Mouse (Mus musculus) liver, postnatal 0 days (tissue): ENCODE results near the gene Nsmce1. TPM values are rescaled to one million over a fixed set of nuclear protein-coding genes. Genes with fewer than 3 reads are reported as not detected.

Source experiments
- ATAC-seq: fragments of 200-750 bp; cut with Nextera tagmentation; 2 replicates; pipeline ENCODE4 v1.8.0; 2017; ENCODE audit warnings: mild to moderate bottlenecking, moderate library complexity
- DNase-seq: peaks from one replicate; pipeline ENCODE4 v3.0.0-alpha.2; 2016
- H3K27ac ChIP-seq: fragments of 300-500 bp; sonication (generic); 2 replicates; pipeline ENCODE4 v1.5.1; 2014; ENCODE audit warnings: antibody characterized with exemption, moderate library complexity, mild to moderate bottlenecking, low read depth
- H3K27me3 ChIP-seq: fragments of 300-500 bp; sonication (generic); 2 replicates; pipeline ENCODE4 v1.6.1; 2014; ENCODE audit warnings: low read length, control low read depth, mixed read lengths; ENCODE audit not compliant: insufficient read depth
- H3K36me3 ChIP-seq: fragments of 300-500 bp; sonication (generic); replicated peaks from 2 replicates; pipeline ENCODE4 v1.6.1; 2014; ENCODE audit warnings: mild to moderate bottlenecking, control low read depth, low read length, moderate library complexity, mixed read lengths; ENCODE audit not compliant: insufficient read depth
- H3K4me1 ChIP-seq: fragments of 300-500 bp; sonication (generic); 2 replicates; pipeline ENCODE4 v1.6.1; 2014; ENCODE audit warnings: antibody characterized with exemption, mild to moderate bottlenecking, control low read depth; ENCODE audit not compliant: insufficient read depth
- H3K4me2 ChIP-seq: fragments of 300-500 bp; sonication (generic); 2 replicates; pipeline ENCODE4 v1.6.1; 2014; ENCODE audit warnings: low read depth, mild to moderate bottlenecking, low read length, moderate library complexity, mixed read lengths
- H3K4me3 ChIP-seq: fragments of 300-500 bp; sonication (generic); 2 replicates; pipeline ENCODE4 v1.5.1; 2014; ENCODE audit warnings: low read depth, low read length
- H3K9ac ChIP-seq: fragments of 300-500 bp; sonication (generic); replicated peaks from 2 replicates; pipeline ENCODE4 v1.6.1; 2014; ENCODE audit warnings: mild to moderate bottlenecking, moderate library complexity
- H3K9me3 ChIP-seq: fragments of 300-500 bp; sonication (generic); 2 replicates; pipeline ENCODE4 v1.6.1; 2016; ENCODE audit warnings: mild to moderate bottlenecking, control low read depth, low read length, mixed read lengths
- CTCF ChIP-seq: sonication (generic); IDR thresholded peaks from 2 replicates; pipeline ENCODE4 v1.5.1; 2016; ENCODE audit warnings: antibody characterized with exemption, low read depth
- EP300 ChIP-seq: IDR thresholded peaks from 2 replicates; pipeline ENCODE4 v1.6.1; 2016; ENCODE audit warnings: antibody characterized with exemption, low read depth, mild to moderate bottlenecking
- WGBS: fragments of 180-500 bp; shearing (Covaris S2); extraction: QIAGEN DNeasy Blood & Tissue Kit; methylation state at CpG from one replicate; pipeline ENCODE4 v1.1.7; 2014; ENCODE audit not compliant: insufficient replicate concordance; 5-methylcytosine and 5-hydroxymethylcytosine counted together
- polyA plus RNA-seq: library from polyadenylated mRNA; unstranded; fragments of >200 nt; fragmentation: Nextera tagmentation; extraction: Ambion mirVana; gene quantifications from 2 replicates; pipeline ENCODE4 v1.2.1, GENCODE M21; 2015

Gene Nsmce1
- polyA plus RNA-seq, 1 experiment from 2014 or later = 49.2 TPM

DNA sequence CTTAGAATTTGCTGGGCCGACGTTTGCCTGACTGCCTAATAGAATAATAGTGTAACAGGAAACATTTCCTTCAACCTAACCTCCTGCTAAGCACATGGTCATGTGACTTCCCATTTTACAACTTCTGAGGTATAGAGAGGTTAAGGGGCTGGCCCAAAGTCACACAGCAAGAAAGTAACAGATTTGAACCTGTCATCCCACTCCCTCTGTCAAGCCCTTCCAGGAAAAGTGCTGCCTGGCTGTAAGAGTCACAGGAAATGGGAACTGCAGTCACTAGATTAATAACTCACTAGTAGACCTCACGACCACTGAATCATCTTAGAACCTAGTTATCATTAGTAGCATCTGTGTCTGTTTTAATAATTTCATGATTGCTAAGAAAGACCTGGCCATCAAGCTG is 68.3 kb downstream of the Nsmce1 start:
- Histone ChIP-seq H3K4me3 (no peak overlapping the region), H3K9ac (no peak overlapping the region), H3K27me3 (no peaks in the 10 kb centered on the region), H3K36me3 (no peaks in the 10 kb centered on the region), H3K4me1 (peaks cover 7% of the 10 kb centered on the region), H3K27ac (no peak overlapping the region), H3K4me2 (no peak overlapping the region), H3K9me3 (no peaks in the 10 kb centered on the region; the same call in 1 of the 2 replicates)
- ATAC-seq = peak; percentile 43
- TF ChIP-seq CTCF (no peak), EP300 (0 out of 2 replicates have a peak, but pooled peaks have one; percentile 21)
- 35% methylated on average over 3 of the region's 3 CpGs for WGBS
- no peak for DNase-seq

DNA sequence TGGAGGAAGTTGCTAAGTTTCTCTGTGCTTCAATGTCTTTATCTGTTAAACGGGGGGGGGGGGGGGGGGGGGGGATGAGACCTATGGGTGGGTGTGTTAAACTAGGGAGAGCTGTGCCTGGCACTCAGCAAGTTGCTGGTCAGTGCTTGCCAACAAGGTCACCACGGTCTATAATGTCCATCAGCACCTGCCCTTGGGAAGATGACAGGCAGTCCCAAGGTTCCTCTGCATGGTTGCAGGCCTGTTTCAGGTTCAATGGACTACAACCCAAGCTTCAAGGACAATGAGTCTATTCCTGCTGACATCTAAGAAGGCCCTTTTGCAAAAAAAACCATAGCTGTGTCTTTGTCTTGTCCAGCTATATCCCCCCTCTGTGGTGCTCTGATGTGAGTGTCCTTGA is 69.5 kb downstream of the Nsmce1 start:
- H3K9ac ChIP-seq = no peak overlapping the region
- H3K4me3 ChIP-seq = no peak overlapping the region
- H3K36me3 ChIP-seq = no peaks in the 10 kb centered on the region
- H3K4me1 ChIP-seq = peaks cover 2% of the 10 kb centered on the region; the same call in 1 of the 2 replicates
- H3K4me2 ChIP-seq = no peak overlapping the region
- H3K27ac ChIP-seq = no peak overlapping the region
- H3K9me3 ChIP-seq = no peaks in the 10 kb centered on the region; the same call in 1 of the 2 replicates
- ATAC-seq (no peak), DNase-seq (no peak)
- H3K27me3 ChIP-seq = no peaks in the 10 kb centered on the region
- WGBS = 46% methylated on average over 2 of the region's 2 CpGs
- TF ChIP-seq CTCF = no peak
- no peak for TF ChIP-seq EP300

DNA sequence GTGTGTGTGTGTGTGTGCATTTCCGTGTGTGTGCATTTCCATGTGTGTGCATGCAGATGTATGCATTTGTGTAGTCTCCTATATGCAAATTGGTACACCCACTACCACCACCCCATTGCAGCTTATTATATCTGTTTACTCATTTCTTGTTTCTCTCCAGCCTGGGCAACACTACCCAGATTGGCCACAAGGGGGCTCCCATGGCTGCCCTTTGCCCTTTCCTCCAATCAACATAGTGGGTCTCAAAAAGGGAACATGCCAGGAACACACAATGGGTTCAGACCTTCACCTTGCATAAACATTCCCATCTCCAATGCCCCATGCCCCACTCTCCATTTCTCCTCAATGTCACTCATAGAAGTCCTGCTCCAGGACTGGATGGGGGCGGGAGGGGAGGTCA is 71.2 kb downstream of the Nsmce1 start:
- TF ChIP-seq EP300 = no peak
- peak; percentile 87 for TF ChIP-seq CTCF
- no peak overlapping the region for H3K4me3 ChIP-seq
- no peaks in the 10 kb centered on the region for H3K36me3 ChIP-seq
- H3K4me2 ChIP-seq = no peak overlapping the region
- no peaks in the 10 kb centered on the region; the same call in 1 of the 2 replicates for H3K9me3 ChIP-seq
- ATAC-seq = no peak
- peak; percentile 73 for DNase-seq
- peaks cover 2% of the 10 kb centered on the region; the same call in 1 of the 2 replicates for H3K4me1 ChIP-seq
- H3K27ac ChIP-seq = no peak overlapping the region
- 48% methylated on average over 2 of the region's 2 CpGs for WGBS
- H3K27me3 ChIP-seq = no peaks in the 10 kb centered on the region
- H3K9ac ChIP-seq = no peak overlapping the region

DNA sequence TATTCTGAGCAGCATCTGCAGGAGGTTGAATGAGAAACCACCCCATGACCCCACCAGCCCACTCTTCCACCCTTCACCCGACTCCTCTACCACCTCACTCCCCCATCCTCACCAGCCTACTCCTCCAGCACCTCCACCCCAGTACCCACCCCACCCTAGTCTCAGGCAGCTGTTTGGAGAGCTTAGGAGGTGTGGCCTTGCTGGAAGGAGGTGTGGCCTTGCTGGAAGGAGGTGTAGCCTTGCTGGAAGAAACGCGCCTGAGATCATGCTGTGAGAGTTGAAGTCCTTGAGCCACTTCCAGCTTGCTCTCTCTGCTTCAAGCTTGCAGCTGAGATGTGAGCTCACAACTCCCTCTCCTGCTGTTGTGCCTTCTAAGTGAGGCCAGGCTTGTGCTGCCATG is 73.0 kb downstream of the Nsmce1 start:
- no peak overlapping the region for H3K9ac ChIP-seq
- no peaks in the 10 kb centered on the region for H3K36me3 ChIP-seq
- H3K27me3 ChIP-seq = no peaks in the 10 kb centered on the region
- no peak overlapping the region for H3K4me2 ChIP-seq
- ATAC-seq (no peak), DNase-seq (no peak)
- H3K4me1 ChIP-seq = peaks cover 2% of the 10 kb centered on the region; the same call in 1 of the 2 replicates
- 41% methylated on average over 3 of the region's 3 CpGs for WGBS
- H3K9me3 ChIP-seq = no peaks in the 10 kb centered on the region
- TF ChIP-seq CTCF (no peak), EP300 (no peak)
- no peak overlapping the region for H3K4me3 ChIP-seq
- H3K27ac ChIP-seq = no peak overlapping the region

Other genes with a start within 250 kb of the Nsmce1 start
- gene Kdm8, start 46.9 kb downstream of the Nsmce1 start, polyA plus RNA-seq = 2.1 and 2.8 TPM in 2 replicates
- 8.7 and 9.5 TPM in 2 replicates for gene Il4ra, start 60.5 kb upstream of the Nsmce1 start, polyA plus RNA-seq
- 0.70 TPM in 2 replicates for gene Il21r, start 111.8 kb upstream of the Nsmce1 start, polyA plus RNA-seq
- 3.3 and 4.8 TPM in 2 replicates for gene Gtf3c1, start 216.2 kb upstream of the Nsmce1 start, polyA plus RNA-seq
- 1.2 and 1.3 TPM in 2 replicates for gene D430042O09Rik, start 216.3 kb upstream of the Nsmce1 start, polyA plus RNA-seq